Mouse (Mus musculus) left cerebral cortex, adult 11 months (tissue): ENCODE results near the gene Pyy.

Experiments
- DNase-seq: peaks from one replicate; pipeline ENCODE4 v3.0.0; 2022; ENCODE audit warnings: low spot score

Gene Pyy

GRCm38 (mm10) chr11:102107732-102108131 is at the start of gene Pyy:
Pyy (minus strand) TSS chr11:102107832.
- no peak for DNase-seq

- DNase-seq: no peak
These were observed 49.1 kb upstream of the Pyy start for GRCm38 (mm10) chr11:102156786-102157089.

- peak; percentile 84 for DNase-seq
These were observed 48.6 kb upstream of the Pyy start, which contains the start of gene Tmem101 for GRCm38 (mm10) chr11:102156039-102156785. Tmem101 (minus strand) TSS chr11:102156404.

GRCm38 (mm10) chr11:102147213-102147989 is 39.8 kb upstream of the Pyy start:
- DNase-seq: no peak

- DNase-seq: no peak
These were observed 38.9 kb upstream of the Pyy start for GRCm38 (mm10) chr11:102146531-102146930.

GRCm38 (mm10) chr11:102146005-102146404 is 38.4 kb upstream of the Pyy start:
- no peak for DNase-seq

- DNase-seq: no peak
These were observed 37.9 kb upstream of the Pyy start, which contains the start of gene Nags for GRCm38 (mm10) chr11:102145471-102146001. Nags (plus strand) TSS chr11:102145513.

- DNase-seq: no peak
These were observed 37.4 kb upstream of the Pyy start for GRCm38 (mm10) chr11:102144957-102145470.

- DNase-seq: no peak
These were observed 34.7 kb upstream of the Pyy start for GRCm38 (mm10) chr11:102142355-102142754.

- DNase-seq: no peak
These were observed 32.9 kb upstream of the Pyy start for GRCm38 (mm10) chr11:102140508-102140907.

- DNase-seq: no peak
These were observed 30.8 kb upstream of the Pyy start for GRCm38 (mm10) chr11:102138447-102138740.

GRCm38 (mm10) chr11:102137625-102138446 is 30.2 kb upstream of the Pyy start:
- DNase-seq: no peak

- no peak for DNase-seq
These were observed 26.9 kb upstream of the Pyy start for GRCm38 (mm10) chr11:102134516-102134915.

- DNase-seq: no peak
These were observed 9.8 kb upstream of the Pyy start for GRCm38 (mm10) chr11:102117386-102117785.

GRCm38 (mm10) chr11:102116241-102116640 is 8.6 kb upstream of the Pyy start:
- no peak for DNase-seq

GRCm38 (mm10) chr11:102111576-102111975 is 3.9 kb upstream of the Pyy start:
- no peak for DNase-seq

GRCm38 (mm10) chr11:102106911-102107310 is 721 bp downstream of the Pyy start:
- DNase-seq: no peak

- no peak for DNase-seq
These were observed 5.0 kb downstream of the Pyy start for GRCm38 (mm10) chr11:102102485-102103258.

- no peak for DNase-seq
These were observed 6.4 kb downstream of the Pyy start, which contains the start of gene Ppy for GRCm38 (mm10) chr11:102101219-102101618. Ppy (minus strand) TSS chr11:102101319.

- DNase-seq: no peak
These were observed 10.7 kb downstream of the Pyy start for GRCm38 (mm10) chr11:102096887-102097391.

- DNase-seq: no peak
These were observed 11.2 kb downstream of the Pyy start for GRCm38 (mm10) chr11:102096446-102096845.
